Mouse (Mus musculus): Measurements from ENCODE around the gene Mterf4.
"Not testable (repeated sequence)": the region's sequence is repeated elsewhere in the genome, so short reads cannot be mapped to it uniquely, and the experiment has no call there.

Mterf4 gene

GRCm38 (mm10) chr1:93305581-93306337 is at the start of gene Mterf4:
Gene Mterf4, minus strand, starts transcription at chr1:93305915.
- peak; percentile 89 to 91 for DNase-seq (ENCODE audit: low spot score in 2 of 2)

GRCm38 (mm10) chr1:93352724-93353123 is 47.0 kb upstream of the Mterf4 start:
- DNase-seq (ENCODE audit: low spot score in 2 of 2) = peak; percentile 51 to 76

- no peak for DNase-seq (ENCODE audit: low spot score in 2 of 2)
Observed at GRCm38 (mm10) chr1:93349701-93350100, 44.0 kb upstream of the Mterf4 start.

- DNase-seq (ENCODE audit: low spot score in 2 of 2) = peak in 1 of 2 experiments; percentile 33
Observed at GRCm38 (mm10) chr1:93347176-93347575, 41.5 kb upstream of the Mterf4 start.

- peak; percentile 98 for DNase-seq (ENCODE audit: low spot score in 2 of 2)
Observed at GRCm38 (mm10) chr1:93343504-93344047, 37.9 kb upstream of the Mterf4 start.

GRCm38 (mm10) chr1:93342648-93343503 is 37.2 kb upstream of the Mterf4 start, which contains the start of the genes Ppp1r7 and Pask:
Gene Ppp1r7, plus strand, starts transcription at chr1:93342854.
Gene Pask, minus strand, starts transcription at chr1:93343482.
- peak; percentile 97 to 99 for DNase-seq (ENCODE audit: low spot score in 2 of 2)

- no peak for DNase-seq (ENCODE audit: low spot score in 2 of 2)
Observed at GRCm38 (mm10) chr1:93334621-93335020, 28.9 kb upstream of the Mterf4 start.

- DNase-seq (ENCODE audit: low spot score in 2 of 2) = no peak
Observed at GRCm38 (mm10) chr1:93326446-93326845, 20.7 kb upstream of the Mterf4 start.

GRCm38 (mm10) chr1:93323973-93324372 is 18.3 kb upstream of the Mterf4 start:
- DNase-seq (ENCODE audit: low spot score in 2 of 2) = no peak

- DNase-seq (ENCODE audit: low spot score in 2 of 2) = no peak
Observed at GRCm38 (mm10) chr1:93300578-93300977, 5.1 kb downstream of the Mterf4 start.

GRCm38 (mm10) chr1:93299791-93300190 is 5.9 kb downstream of the Mterf4 start:
- no peak for DNase-seq (ENCODE audit: low spot score in 2 of 2)

- DNase-seq (ENCODE audit: low spot score in 2 of 2) = not testable (repeated sequence)
Observed at GRCm38 (mm10) chr1:93294491-93294890, 11.2 kb downstream of the Mterf4 start.

- DNase-seq (ENCODE audit: low spot score in 2 of 2) = no peak
Observed at GRCm38 (mm10) chr1:93292006-93292405, 13.7 kb downstream of the Mterf4 start.

GRCm38 (mm10) chr1:93291591-93291990 is 14.1 kb downstream of the Mterf4 start:
- no peak for DNase-seq (ENCODE audit: low spot score in 2 of 2)

GRCm38 (mm10) chr1:93290956-93291355 is 14.8 kb downstream of the Mterf4 start:
- no peak for DNase-seq (ENCODE audit: low spot score in 2 of 2)

- no peak for DNase-seq (ENCODE audit: low spot score in 2 of 2)
Observed at GRCm38 (mm10) chr1:93289678-93290214, 16.0 kb downstream of the Mterf4 start.

GRCm38 (mm10) chr1:93277041-93277440 is 28.7 kb downstream of the Mterf4 start:
- DNase-seq (ENCODE audit: low spot score in 2 of 2) = no peak

GRCm38 (mm10) chr1:93275561-93275960 is 30.2 kb downstream of the Mterf4 start:
- DNase-seq (ENCODE audit: low spot score in 2 of 2) = no peak

GRCm38 (mm10) chr1:93272409-93272821 is 33.3 kb downstream of the Mterf4 start:
- DNase-seq (ENCODE audit: low spot score in 2 of 2) = no peak

- no peak for DNase-seq (ENCODE audit: low spot score in 2 of 2)
Observed at GRCm38 (mm10) chr1:93271751-93272150, 34.0 kb downstream of the Mterf4 start.

GRCm38 (mm10) chr1:93270516-93271240 is 35.0 kb downstream of the Mterf4 start:
- no peak for DNase-seq (ENCODE audit: low spot score in 2 of 2)
